Mouse (Mus musculus): ENCODE measurements around the gene Sox5. TPM values are rescaled to one million over a fixed set of nuclear protein-coding genes. Genes with fewer than 3 reads are reported as not detected.

The Sox5 gene
- polyA plus RNA-seq, 1 experiment, result 2.5 TPM

GRCm38 (mm10) chr6:144773736-144774135 lies 8.0 kb downstream of the Sox5 start:
- Histone ChIP-seq H3K27ac (ENCODE audit: insufficient read depth, low read length) (no peak overlapping the region), H3K4me1 (ENCODE audit: control insufficient read depth, insufficient read depth, insufficient read length) (no peaks in the 10 kb centered on the region), H3K36me3 (ENCODE audit: control insufficient read depth, insufficient read depth, low read length) (no peaks in the 10 kb centered on the region), H3K4me3 (ENCODE audit: extremely low read depth, insufficient read depth, insufficient read length) (no peak overlapping the region), H3K27me3 (ENCODE audit: control insufficient read depth, insufficient read depth, low read length) (no peaks in the 10 kb centered on the region)
- DNase-seq (ENCODE audit: low read depth in 1 of 2, low spot score in 2 of 2), result no peak
- TF ChIP-seq CTCF (IDR thresholded peaks at IDR 0.05; ENCODE audit: extremely low read depth, insufficient read depth, insufficient read length, insufficient replicate concordance) (no peak), POLR2A (IDR thresholded peaks at IDR 0.05; ENCODE audit: low read depth, low read length) (no peak)
- WGBS, result 88% methylated on average over 6 of the region's 6 CpGs

GRCm38 (mm10) chr6:144772985-144773384 lies 8.8 kb downstream of the Sox5 start:
- H3K27ac ChIP-seq (ENCODE audit: insufficient read depth, low read length), result no peak overlapping the region
- WGBS, result 69% methylated on average over 2 of the region's 2 CpGs
- DNase-seq (ENCODE audit: low read depth in 1 of 2, low spot score in 2 of 2), result no peak
- no peaks in the 10 kb centered on the region for H3K4me1 ChIP-seq (ENCODE audit: control insufficient read depth, insufficient read depth, insufficient read length)
- TF ChIP-seq CTCF (IDR thresholded peaks at IDR 0.05; ENCODE audit: extremely low read depth, insufficient read depth, insufficient read length, insufficient replicate concordance), result no peak
- no peak for TF ChIP-seq POLR2A (IDR thresholded peaks at IDR 0.05; ENCODE audit: low read depth, low read length)
- no peak overlapping the region for H3K4me3 ChIP-seq (ENCODE audit: extremely low read depth, insufficient read depth, insufficient read length)
- H3K36me3 ChIP-seq (ENCODE audit: control insufficient read depth, insufficient read depth, low read length), result no peaks in the 10 kb centered on the region
- H3K27me3 ChIP-seq (ENCODE audit: control insufficient read depth, insufficient read depth, low read length), result no peaks in the 10 kb centered on the region

GRCm38 (mm10) chr6:144772175-144772918 lies 9.4 kb downstream of the Sox5 start:
- Histone ChIP-seq H3K27me3 (ENCODE audit: control insufficient read depth, insufficient read depth, low read length) (no peaks in the 10 kb centered on the region), H3K4me1 (ENCODE audit: control insufficient read depth, insufficient read depth, insufficient read length) (no peaks in the 10 kb centered on the region), H3K36me3 (ENCODE audit: control insufficient read depth, insufficient read depth, low read length) (no peaks in the 10 kb centered on the region), H3K27ac (ENCODE audit: insufficient read depth, low read length) (no peak overlapping the region), H3K4me3 (ENCODE audit: extremely low read depth, insufficient read depth, insufficient read length) (no peak overlapping the region)
- 76% methylated on average over 15 of the region's 15 CpGs for WGBS
- TF ChIP-seq POLR2A (IDR thresholded peaks at IDR 0.05; ENCODE audit: low read depth, low read length), result no peak
- no peak for TF ChIP-seq CTCF (IDR thresholded peaks at IDR 0.05; ENCODE audit: extremely low read depth, insufficient read depth, insufficient read length, insufficient replicate concordance)
- no peak for DNase-seq (ENCODE audit: low read depth in 1 of 2, low spot score in 2 of 2)

- TF ChIP-seq CTCF (IDR thresholded peaks at IDR 0.05; ENCODE audit: extremely low read depth, insufficient read depth, insufficient read length, insufficient replicate concordance) (no peak), POLR2A (IDR thresholded peaks at IDR 0.05; ENCODE audit: low read depth, low read length) (no peak)
- WGBS, result 31% methylated on average over 2 of the region's 2 CpGs
- Histone ChIP-seq H3K36me3 (ENCODE audit: control insufficient read depth, insufficient read depth, low read length) (no peaks in the 10 kb centered on the region), H3K4me1 (ENCODE audit: control insufficient read depth, insufficient read depth, insufficient read length) (no peaks in the 10 kb centered on the region), H3K27me3 (ENCODE audit: control insufficient read depth, insufficient read depth, low read length) (no peaks in the 10 kb centered on the region), H3K27ac (ENCODE audit: insufficient read depth, low read length) (no peak overlapping the region), H3K4me3 (ENCODE audit: extremely low read depth, insufficient read depth, insufficient read length) (no peak overlapping the region)
- DNase-seq (ENCODE audit: low read depth in 1 of 2, low spot score in 2 of 2), result no peak
Measured at GRCm38 (mm10) chr6:144769060-144769459, 12.7 kb downstream of the Sox5 start.

GRCm38 (mm10) chr6:144761902-144762301 lies 19.9 kb downstream of the Sox5 start:
- no peaks in the 10 kb centered on the region for H3K36me3 ChIP-seq (ENCODE audit: control insufficient read depth, insufficient read depth, low read length)
- 90% methylated on average over 12 of the region's 12 CpGs for WGBS

GRCm38 (mm10) chr6:144759193-144759592 lies 22.6 kb downstream of the Sox5 start:
- DNase-seq (ENCODE audit: low read depth in 1 of 2, low spot score in 2 of 2), result no peak
- H3K4me3 ChIP-seq (ENCODE audit: extremely low read depth, insufficient read depth, insufficient read length), result no peak overlapping the region
- H3K4me1 ChIP-seq (ENCODE audit: control insufficient read depth, insufficient read depth, insufficient read length), result no peaks in the 10 kb centered on the region
- 77% methylated on average over 8 of the region's 8 CpGs for WGBS
- no peak for TF ChIP-seq POLR2A (IDR thresholded peaks at IDR 0.05; ENCODE audit: low read depth, low read length)
- TF ChIP-seq CTCF (IDR thresholded peaks at IDR 0.05; ENCODE audit: extremely low read depth, insufficient read depth, insufficient read length, insufficient replicate concordance), result no peak
- no peaks in the 10 kb centered on the region for H3K27me3 ChIP-seq (ENCODE audit: control insufficient read depth, insufficient read depth, low read length)
- H3K36me3 ChIP-seq (ENCODE audit: control insufficient read depth, insufficient read depth, low read length), result no peaks in the 10 kb centered on the region
- H3K27ac ChIP-seq (ENCODE audit: insufficient read depth, low read length), result no peak overlapping the region

More at GRCm38 (mm10) chr6:144761902-144762301, 19.9 kb downstream of the Sox5 start:
- Histone ChIP-seq H3K4me3 (ENCODE audit: extremely low read depth, insufficient read depth, insufficient read length) (no peak overlapping the region), H3K27me3 (ENCODE audit: control insufficient read depth, insufficient read depth, low read length) (no peaks in the 10 kb centered on the region), H3K4me1 (ENCODE audit: control insufficient read depth, insufficient read depth, insufficient read length) (no peaks in the 10 kb centered on the region), H3K27ac (ENCODE audit: insufficient read depth, low read length) (no peak overlapping the region)
- DNase-seq (ENCODE audit: low read depth in 1 of 2, low spot score in 2 of 2), result no peak
- TF ChIP-seq CTCF (IDR thresholded peaks at IDR 0.05; ENCODE audit: extremely low read depth, insufficient read depth, insufficient read length, insufficient replicate concordance), result no peak
- TF ChIP-seq POLR2A (IDR thresholded peaks at IDR 0.05; ENCODE audit: low read depth, low read length), result no peak

GRCm38 (mm10) chr6:144757414-144757813 lies 24.4 kb downstream of the Sox5 start:
- no peak for DNase-seq (ENCODE audit: low read depth in 1 of 2, low spot score in 2 of 2)
- no peaks in the 10 kb centered on the region for H3K36me3 ChIP-seq (ENCODE audit: control insufficient read depth, insufficient read depth, low read length)
- WGBS, result 88% methylated on average over 14 of the region's 14 CpGs
- no peaks in the 10 kb centered on the region for H3K27me3 ChIP-seq (ENCODE audit: control insufficient read depth, insufficient read depth, low read length)
- H3K27ac ChIP-seq (ENCODE audit: insufficient read depth, low read length), result no peak overlapping the region
- no peaks in the 10 kb centered on the region for H3K4me1 ChIP-seq (ENCODE audit: control insufficient read depth, insufficient read depth, insufficient read length)
- no peak for TF ChIP-seq POLR2A (IDR thresholded peaks at IDR 0.05; ENCODE audit: low read depth, low read length)
- no peak overlapping the region for H3K4me3 ChIP-seq (ENCODE audit: extremely low read depth, insufficient read depth, insufficient read length)

Data from spleen, adult 2 months (tissue).